In the genomic region with DNA sequence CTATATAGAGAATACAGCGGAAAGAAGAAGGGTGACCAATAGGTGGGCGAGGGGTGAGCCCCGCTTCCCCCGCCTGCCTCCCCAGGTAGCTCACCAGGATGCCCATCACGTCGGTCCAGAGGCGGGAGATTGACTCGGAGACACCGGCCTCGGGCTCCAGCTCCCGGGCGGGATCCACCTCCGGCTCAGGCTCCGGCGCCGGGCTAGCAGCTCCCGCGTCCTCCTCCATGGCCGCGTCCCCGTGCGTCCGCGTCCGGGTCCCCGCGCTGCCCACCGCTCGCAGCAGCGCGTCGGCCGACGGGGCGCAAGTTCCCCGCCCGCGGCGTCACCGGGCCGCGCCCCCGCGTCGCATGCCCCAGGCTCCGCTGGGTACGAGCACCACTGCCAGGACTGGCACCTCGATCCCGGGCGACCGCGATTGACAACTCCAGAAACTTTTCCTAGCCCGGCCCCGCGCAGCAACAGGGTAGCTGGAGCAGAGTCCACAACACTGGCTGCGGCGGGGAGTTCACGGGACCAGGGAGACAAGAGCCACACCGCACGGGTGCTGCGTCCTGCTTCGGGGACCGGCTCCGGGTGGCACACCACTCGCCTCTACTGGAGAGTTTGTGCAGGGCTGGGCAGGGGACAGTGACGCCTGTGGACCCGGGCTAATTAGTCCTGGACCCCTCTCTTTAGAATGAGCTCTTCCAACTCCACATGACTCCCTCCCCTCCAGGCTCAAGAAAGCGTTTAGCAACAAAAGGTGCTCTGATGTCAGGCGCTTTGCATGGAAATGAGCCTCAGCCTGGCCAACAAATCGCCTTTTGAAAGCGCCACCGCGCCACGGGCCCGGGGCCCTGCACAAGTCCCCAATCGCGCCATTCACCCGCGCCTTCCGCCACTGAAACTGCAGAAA, we compare ENCODE assay signal across 8 mouse cellular contexts. TPM values are rescaled to one million over a fixed set of nuclear protein-coding genes. Genes with fewer than 3 reads are reported as not detected.
A peak's percentile ranks its signal among the peaks of the same experiment; 100 is the strongest.
DNase-seq lines count a peak whose midpoint lies in the region.

A gene (minus strand): TSS at position 441 of the 898 bp plus-strand sequence.

- H3K36me3 ChIP-seq in embryonic facial prominence, embryonic 10.5 days (replicated peaks): no peaks in the 10 kb centered on the region
- 0 out of 2 replicates have a peak, but pooled peaks cover 1% of the 10 kb centered on the region for H3K36me3 ChIP-seq in midbrain, embryonic 10.5 days

- peaks cover 8% of the 10 kb centered on the region; the same call in 1 of the 2 replicates for H3K27me3 ChIP-seq in embryonic facial prominence, embryonic 10.5 days (replicated peaks; ENCODE audit: low read depth, poor library complexity, severe bottlenecking)
- H3K27me3 ChIP-seq in midbrain, embryonic 10.5 days (ENCODE audit: low read depth, poor library complexity, severe bottlenecking): peaks cover 15% of the 10 kb centered on the region

- peak; percentile 91 to 92 for DNase-seq in adrenal gland, postnatal 36 days
- DNase-seq in embryonic facial prominence, embryonic 10.5 days (ENCODE audit: low spot score): peak; percentile 92
- peak; percentile 99 for DNase-seq in heart, adult 11 months
- peak; percentile 93 for DNase-seq in kidney, adult 11 months
- DNase-seq in left cerebral cortex, postnatal 4 days: peak; percentile 83
- peak; percentile 94 for DNase-seq in midbrain, embryonic 10.5 days (ENCODE audit: low spot score)
- peak; percentile 66 for DNase-seq in skeletal muscle tissue, adult 2 months (ENCODE audit: low read depth, low spot score)
- DNase-seq in yolk sac, embryonic 10.5 days (ENCODE audit: low spot score): peak; percentile 93

- no peaks in the 10 kb centered on the region for H3K9me3 ChIP-seq in embryonic facial prominence, embryonic 10.5 days
- H3K9me3 ChIP-seq in midbrain, embryonic 10.5 days (replicated peaks): no peaks in the 10 kb centered on the region; the same call in 1 of the 2 replicates

- intact Hi-C loops in left cerebral cortex, postnatal 4 days (cut with DNase I): no loop called here

- peak within 1 kb of the TSS; percentile 85 for H3K4me3 ChIP-seq in embryonic facial prominence, embryonic 10.5 days
- H3K4me3 ChIP-seq in midbrain, embryonic 10.5 days: peak within 1 kb of the TSS; percentile 82

- peak within 1 kb of the TSS; percentile 95 for H3K27ac ChIP-seq in embryonic facial prominence, embryonic 10.5 days (replicated peaks)
- peak within 1 kb of the TSS; percentile 98 for H3K27ac ChIP-seq in midbrain, embryonic 10.5 days (replicated peaks)

- under 1% methylated on average over 80 of the region's 80 CpGs for WGBS in embryonic facial prominence, embryonic 10.5 days
- under 1% methylated on average over 80 of the region's 80 CpGs for WGBS in midbrain, embryonic 10.5 days

- peaks cover 53% of the 10 kb centered on the region for H3K4me1 ChIP-seq in embryonic facial prominence, embryonic 10.5 days
- H3K4me1 ChIP-seq in midbrain, embryonic 10.5 days: peaks cover 64% of the 10 kb centered on the region

RNA-seq across cellular contexts. Expression of the gene that starts here (rescaled TPM):
- total RNA-seq in adrenal gland, postnatal 36 days (2021): 10 to 100 TPM; 25.6 to 28.4 TPM
- 4.1 and 4.2 TPM in 2 replicates for polyA plus RNA-seq in embryonic facial prominence, embryonic 10.5 days (2016; fragmentation: Nextera tagmentation; extraction: Ambion mirVana)
- 10 to 100 TPM; 43.6 to 49.2 TPM for total RNA-seq in left cerebral cortex, postnatal 4 days (2021)
- polyA plus RNA-seq in midbrain, embryonic 10.5 days (2016; fragmentation: Nextera tagmentation; extraction: Ambion mirVana): 3.1 and 3.3 TPM in 2 replicates

Comparison
In these comparisons a context has a peak if more than half of its experiments do, and no peak if none do; other contexts are left out.
1. Peak in every context shown above with its lines: DNase-seq, H3K4me3 ChIP-seq and H3K27ac ChIP-seq.